Mouse (Mus musculus): ENCODE measurements around the gene Dmc1. TPM values are rescaled to one million over a fixed set of nuclear protein-coding genes. Genes with fewer than 3 reads are reported as not detected.

Dmc1 gene
- total and polyA plus RNA-seq, 3 experiments = not detected

DNA sequence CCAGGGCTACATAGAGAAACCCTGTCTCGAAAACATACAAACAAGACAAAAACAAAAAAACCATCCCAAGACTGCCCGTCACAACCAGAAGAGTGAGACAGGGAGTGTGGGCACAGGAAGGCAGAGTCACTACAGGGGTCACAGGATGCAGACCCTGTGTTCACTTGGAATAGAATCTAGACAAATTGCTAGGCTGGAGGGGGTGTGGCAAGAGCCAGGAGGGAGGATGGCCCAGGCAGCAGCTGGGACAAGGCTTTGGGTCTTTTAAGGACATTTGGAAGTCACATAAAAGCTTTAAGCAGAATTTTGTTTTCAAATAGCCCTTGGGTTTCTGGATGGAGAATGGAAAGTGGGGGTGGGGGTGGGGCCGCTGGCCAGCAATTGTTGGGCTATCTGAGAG is 86.3 kb downstream of the Dmc1 start:
- DNase-seq (ENCODE audit: extremely low read depth) = no peak
- no peak for TF ChIP-seq TCF12 (IDR thresholded peaks at IDR 0.05; ENCODE audit: low read depth, low read length)
- no peak for TF ChIP-seq CTCF (conservative IDR thresholded peaks at IDR 0.05 in 1 of 2, IDR thresholded peaks at IDR 0.05 in 1 of 2; ENCODE audit: low read depth in 2 of 2, low read length in 2 of 2)
- TF ChIP-seq ELF1 (IDR thresholded peaks at IDR 0.05; ENCODE audit: low read depth, low read length) = no peak
- no peak for TF ChIP-seq RCOR1 (conservative IDR thresholded peaks at IDR 0.05; ENCODE audit: low read depth, low read length)
- TF ChIP-seq USF1 (IDR thresholded peaks at IDR 0.05; ENCODE audit: low read depth, low read length) = no peak
- no peak for TF ChIP-seq ZKSCAN1 (IDR thresholded peaks at IDR 0.05; ENCODE audit: borderline replicate concordance, low read depth, low read length)
- TF ChIP-seq CHD2 (IDR thresholded peaks at IDR 0.05; ENCODE audit: low read length) = no peak
- TF ChIP-seq E2F4 (IDR thresholded peaks at IDR 0.05; ENCODE audit: insufficient replicate concordance, low read depth, low read length) = no peak
- Histone ChIP-seq H3K79me2 (replicated peaks; ENCODE audit: control insufficient read depth, extremely low read depth, insufficient read depth, poor library complexity, severe bottlenecking) (no peaks in the 10 kb centered on the region), H3K4me3 (replicated peaks in 1 of 3; ENCODE audit: low read depth in 2 of 3, low read length in 2 of 3, poor library complexity in 1 of 3) (no peak overlapping the region), H3K4me2 (ENCODE audit: insufficient read depth, low read depth, poor library complexity, severe bottlenecking) (no peak overlapping the region), H3K9me3 (replicated peaks; ENCODE audit: low read length) (peaks cover 4% of the 10 kb centered on the region), H3K36me3 (replicated peaks in 1 of 2; ENCODE audit: control insufficient read depth in 1 of 2, insufficient read depth in 1 of 2, low read length in 1 of 2) (peaks cover 0 to 2% of the 10 kb centered on the region in 2 experiments), H3K9ac (ENCODE audit: insufficient read depth, low read depth) (no peak overlapping the region), H3K27ac (ENCODE audit: insufficient read depth, low read depth) (no peak overlapping the region), H3K27me3 (replicated peaks) (peaks cover 49% of the 10 kb centered on the region), H3K4me1 (ENCODE audit: control insufficient read depth in 1 of 2, insufficient read depth in 2 of 2) (peaks cover 8 to 16% of the 10 kb centered on the region in 2 experiments)
- dilution Hi-C loops (cut with MboI; ENCODE audit: extremely low pct_ligation_motif_present, extremely low pct_unique_long_range_greater_than_20kb, low sequenced_read_pairs) (no loop called here), in situ Hi-C loops (cut with MboI; ENCODE audit: low pct_ligation_motif_present, low pct_unique_long_range_greater_than_20kb, low sequenced_read_pairs) (no loop called here)

DNA sequence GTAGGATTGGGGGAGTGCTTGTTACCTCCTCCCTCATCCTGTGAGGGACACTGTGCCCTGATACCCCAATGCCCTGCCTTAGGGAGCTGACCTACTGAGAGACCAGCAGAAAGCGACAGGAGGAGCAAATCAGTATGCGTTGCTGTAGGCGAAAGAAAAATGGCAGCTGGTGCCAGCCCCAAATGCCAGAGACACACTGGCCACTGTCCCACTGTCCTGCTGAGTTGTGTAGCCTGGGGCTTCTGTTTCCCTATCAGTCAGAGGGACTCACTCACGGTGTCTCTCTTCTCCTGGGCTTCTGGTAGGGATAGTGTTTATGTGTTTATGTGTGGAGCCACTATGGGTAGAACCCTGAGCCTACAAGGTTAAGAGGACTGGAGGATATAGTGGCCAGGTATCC is 87.2 kb downstream of the Dmc1 start:
- Histone ChIP-seq H3K4me1 (ENCODE audit: control insufficient read depth in 1 of 2, insufficient read depth in 2 of 2) (peaks cover 8 to 16% of the 10 kb centered on the region in 2 experiments), H3K9ac (ENCODE audit: insufficient read depth, low read depth) (no peak overlapping the region), H3K4me2 (ENCODE audit: insufficient read depth, low read depth, poor library complexity, severe bottlenecking) (no peak overlapping the region), H3K27ac (ENCODE audit: insufficient read depth, low read depth) (no peak overlapping the region), H3K27me3 (replicated peaks) (peaks cover 54% of the 10 kb centered on the region), H3K4me3 (replicated peaks in 1 of 3; ENCODE audit: low read depth in 2 of 3, low read length in 2 of 3, poor library complexity in 1 of 3) (no peak overlapping the region), H3K36me3 (replicated peaks in 1 of 2; ENCODE audit: control insufficient read depth in 1 of 2, insufficient read depth in 1 of 2, low read length in 1 of 2) (no peaks in the 10 kb centered on the region), H3K79me2 (replicated peaks; ENCODE audit: control insufficient read depth, extremely low read depth, insufficient read depth, poor library complexity, severe bottlenecking) (no peaks in the 10 kb centered on the region), H3K9me3 (replicated peaks; ENCODE audit: low read length) (peaks cover 4% of the 10 kb centered on the region)
- no peak for TF ChIP-seq E2F4 (IDR thresholded peaks at IDR 0.05; ENCODE audit: insufficient replicate concordance, low read depth, low read length)
- no peak for TF ChIP-seq ZC3H11A (IDR thresholded peaks at IDR 0.05; ENCODE audit: low read depth, low read length)
- no peak for TF ChIP-seq MAZ (IDR thresholded peaks at IDR 0.05; ENCODE audit: low read depth, low read length)
- TF ChIP-seq UBTF (IDR thresholded peaks at IDR 0.05; ENCODE audit: low read depth, low read length) = no peak
- no peak for TF ChIP-seq EP300 (IDR thresholded peaks at IDR 0.05; ENCODE audit: low read length)
- TF ChIP-seq ELF1 (IDR thresholded peaks at IDR 0.05; ENCODE audit: low read depth, low read length) = no peak
- TF ChIP-seq CHD2 (IDR thresholded peaks at IDR 0.05; ENCODE audit: low read length) = no peak
- TF ChIP-seq HCFC1 (IDR thresholded peaks at IDR 0.05; ENCODE audit: low read depth, low read length) = no peak
- TF ChIP-seq JUN (IDR thresholded peaks at IDR 0.05; ENCODE audit: insufficient read depth, low read depth, low read length) = no peak
- no peak for TF ChIP-seq PAX5 (IDR thresholded peaks at IDR 0.05; ENCODE audit: low read length)
- no peak for TF ChIP-seq USF1 (IDR thresholded peaks at IDR 0.05; ENCODE audit: low read depth, low read length)
- TF ChIP-seq ZMIZ1 (IDR thresholded peaks at IDR 0.05; ENCODE audit: low read depth, low read length) = no peak
- no peak for TF ChIP-seq RCOR1 (conservative IDR thresholded peaks at IDR 0.05; ENCODE audit: low read depth, low read length)
- no peak for TF ChIP-seq CHD1 (IDR thresholded peaks at IDR 0.05; ENCODE audit: low read depth, low read length)
- no peak for TF ChIP-seq KAT2A (IDR thresholded peaks at IDR 0.05; ENCODE audit: insufficient replicate concordance, low read length)
- TF ChIP-seq NRF1 (IDR thresholded peaks at IDR 0.05; ENCODE audit: low read depth, low read length) = no peak
- TF ChIP-seq RAD21 (IDR thresholded peaks at IDR 0.05; ENCODE audit: low read depth, low read length) = no peak
- TF ChIP-seq ZKSCAN1 (IDR thresholded peaks at IDR 0.05; ENCODE audit: borderline replicate concordance, low read depth, low read length) = no peak
- no peak for TF ChIP-seq TCF12 (IDR thresholded peaks at IDR 0.05; ENCODE audit: low read depth, low read length)
- no peak for TF ChIP-seq USF2 (conservative IDR thresholded peaks at IDR 0.05; ENCODE audit: low read depth, low read length)
- in situ Hi-C loops (cut with MboI; ENCODE audit: low pct_ligation_motif_present, low pct_unique_long_range_greater_than_20kb, low sequenced_read_pairs) = no loop called here
- dilution Hi-C loops (cut with MboI; ENCODE audit: extremely low pct_ligation_motif_present, extremely low pct_unique_long_range_greater_than_20kb, low sequenced_read_pairs) = no loop called here
- no peak for DNase-seq (ENCODE audit: extremely low read depth)
